Mouse (Mus musculus) heart, postnatal 0 days (tissue): Measurements from ENCODE around the gene Tbc1d10c. TPM values are rescaled to one million over a fixed set of nuclear protein-coding genes. Genes with fewer than 3 reads are reported as not detected.

Experiments
- ATAC-seq: fragments of 200-750 bp; cut with Nextera tagmentation; 2 replicates; pipeline ENCODE4 v1.8.0; 2017; ENCODE audit warnings: low read depth, moderate number of reproducible peaks, moderate library complexity; ENCODE audit not compliant: insufficient read depth
- DNase-seq: peaks from one replicate; pipeline ENCODE4 v3.0.0-alpha.2; 2016; ENCODE audit warnings: low spot score
- H3K27ac ChIP-seq: fragments of 300-500 bp; sonication (generic); 2 replicates; pipeline ENCODE4 v1.5.1; 2014; ENCODE audit warnings: low read depth, mild to moderate bottlenecking
- H3K27me3 ChIP-seq: fragments of 300-500 bp; sonication (generic); 2 replicates; pipeline ENCODE4 v1.6.1; 2014; ENCODE audit warnings: low read length, mixed read lengths; ENCODE audit not compliant: control insufficient read depth, insufficient read depth
- H3K36me3 ChIP-seq: fragments of 300-500 bp; sonication (generic); replicated peaks from 2 replicates; pipeline ENCODE4 v1.6.1; 2014; ENCODE audit warnings: low read length, mixed read lengths; ENCODE audit not compliant: control insufficient read depth, insufficient read depth
- H3K4me1 ChIP-seq: fragments of 300-500 bp; sonication (generic); 2 replicates; pipeline ENCODE4 v1.6.1; 2014; ENCODE audit warnings: antibody characterized with exemption; ENCODE audit not compliant: control insufficient read depth, insufficient read depth
- H3K4me2 ChIP-seq: fragments of 300-500 bp; sonication (generic); 2 replicates; pipeline ENCODE4 v1.6.1; 2014; ENCODE audit warnings: low read depth, mild to moderate bottlenecking, low read length, moderate library complexity
- H3K4me3 ChIP-seq: fragments of 300-500 bp; sonication (generic); 2 replicates; pipeline ENCODE4 v1.5.1; 2014; ENCODE audit warnings: low read depth, low read length
- H3K9ac ChIP-seq: fragments of 300-500 bp; sonication (generic); replicated peaks from 2 replicates; pipeline ENCODE4 v1.6.1; 2014; ENCODE audit warnings: low read depth, low read length, mixed read lengths
- H3K9me3 ChIP-seq: fragments of 300-500 bp; sonication (generic); replicated peaks from 2 replicates; pipeline ENCODE4 v1.6.1; 2016; ENCODE audit warnings: low read length; ENCODE audit not compliant: control insufficient read depth
- CTCF ChIP-seq: IDR thresholded peaks from 2 replicates; pipeline ENCODE4 v1.5.1; 2016; ENCODE audit warnings: antibody characterized with exemption, control low read depth, low read depth
- EP300 ChIP-seq: IDR thresholded peaks from 2 replicates; pipeline ENCODE4 v1.6.1; 2016; ENCODE audit warnings: antibody characterized with exemption, low read depth
- WGBS: fragments of 180-500 bp; shearing (Covaris S2); extraction: QIAGEN DNeasy Blood & Tissue Kit; methylation state at CpG from one replicate; pipeline ENCODE4 v1.1.7; 2014; 5-methylcytosine and 5-hydroxymethylcytosine counted together
- polyA plus RNA-seq: library from polyadenylated mRNA; unstranded; fragments of >200 nt; fragmentation: Nextera tagmentation; extraction: Ambion mirVana; gene quantifications from 2 replicates; pipeline ENCODE4 v1.2.1, GENCODE M21; 2015
- total RNA-seq: library from RNA; depleted of rRNA; stranded (reverse); fragments of >200 nt; gene quantifications from 2 replicates; pipeline ENCODE4 v1.2.3, GENCODE M21; 2014; ENCODE audit warnings: low replicate concordance

The Tbc1d10c gene
- total and polyA plus RNA-seq, 2 experiments from 2014 or later: 2.7 TPM; not detected in 1

DNA sequence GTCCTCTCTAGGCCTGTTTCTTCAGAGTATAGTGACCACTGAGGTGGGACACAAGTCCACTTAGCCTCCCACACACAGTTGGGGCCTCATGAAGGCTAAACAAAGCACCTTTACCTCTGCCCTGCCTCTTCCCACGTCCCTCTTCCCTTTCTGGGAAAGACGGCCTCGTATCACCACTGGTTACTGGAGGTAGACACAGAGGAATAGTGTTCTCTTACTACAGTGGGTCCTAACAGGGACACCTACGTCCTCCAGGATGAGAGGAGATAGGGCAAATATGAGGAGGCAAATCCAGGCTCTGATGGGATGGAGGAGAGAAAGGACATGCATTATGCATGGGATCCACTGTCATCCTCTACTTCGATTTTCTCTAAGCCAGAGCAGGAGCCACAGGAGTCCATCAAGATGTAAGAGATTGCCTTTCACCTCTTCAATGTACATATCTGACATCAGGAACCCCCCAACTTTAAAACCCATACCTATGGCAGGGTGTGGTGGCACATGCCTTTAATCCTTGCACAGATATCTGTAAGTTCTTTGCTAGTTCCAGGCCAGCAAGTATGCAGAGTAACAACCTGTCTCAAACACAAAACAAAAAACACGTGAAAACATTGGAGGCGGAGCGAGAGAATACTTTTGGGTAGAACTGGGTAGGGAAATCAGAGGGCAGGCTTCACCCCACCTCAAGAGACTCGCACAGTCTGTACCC is 43.1 kb downstream of the Tbc1d10c start:
- Histone ChIP-seq H3K36me3 (peaks cover 25% of the 10 kb centered on the region), H3K4me3 (peak overlapping the region; percentile 97), H3K27ac (peak overlapping the region; percentile 89), H3K9ac (peak overlapping the region; percentile 96; the same call in 1 of the 2 replicates), H3K4me2 (peak overlapping the region; percentile 88), H3K27me3 (no peaks in the 10 kb centered on the region), H3K4me1 (peaks cover 20% of the 10 kb centered on the region), H3K9me3 (no peaks in the 10 kb centered on the region)
- WGBS: 42% methylated on average over 9 of the region's 9 CpGs
- ATAC-seq: no peak
- no peak for DNase-seq
- TF ChIP-seq EP300 (no peak), CTCF (no peak)

DNA sequence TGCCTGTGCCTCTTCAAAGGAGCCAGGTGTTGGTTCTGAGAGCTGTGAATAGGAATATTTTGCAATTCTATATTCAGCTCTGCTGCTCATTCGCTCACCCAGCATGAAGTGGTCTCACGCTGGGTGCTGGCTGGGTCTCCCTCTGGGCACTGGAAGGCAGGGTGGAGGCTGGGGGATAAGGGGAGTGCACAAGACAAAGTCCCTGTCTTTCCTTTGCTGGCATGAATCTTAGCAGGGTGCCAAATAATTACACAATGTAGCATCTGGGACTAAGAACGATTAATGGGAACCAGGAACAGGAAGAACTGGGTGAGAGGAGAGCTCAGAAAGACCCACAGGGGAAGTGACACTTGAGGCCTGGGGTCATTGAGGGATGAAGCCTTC is 44.1 kb downstream of the Tbc1d10c start:
- peaks cover 15% of the 10 kb centered on the region for H3K36me3 ChIP-seq
- 53% methylated on average over 3 of the region's 3 CpGs for WGBS
- H3K27me3 ChIP-seq: no peaks in the 10 kb centered on the region
- no peaks in the 10 kb centered on the region for H3K9me3 ChIP-seq
- H3K4me1 ChIP-seq: peaks cover 15% of the 10 kb centered on the region
- TF ChIP-seq EP300 (no peak), CTCF (no peak)
- H3K9ac ChIP-seq: no peak overlapping the region
- no peak overlapping the region for H3K4me2 ChIP-seq
- DNase-seq (no peak), ATAC-seq (no peak)
- H3K27ac ChIP-seq: no peak overlapping the region
- H3K4me3 ChIP-seq: no peak overlapping the region

DNA sequence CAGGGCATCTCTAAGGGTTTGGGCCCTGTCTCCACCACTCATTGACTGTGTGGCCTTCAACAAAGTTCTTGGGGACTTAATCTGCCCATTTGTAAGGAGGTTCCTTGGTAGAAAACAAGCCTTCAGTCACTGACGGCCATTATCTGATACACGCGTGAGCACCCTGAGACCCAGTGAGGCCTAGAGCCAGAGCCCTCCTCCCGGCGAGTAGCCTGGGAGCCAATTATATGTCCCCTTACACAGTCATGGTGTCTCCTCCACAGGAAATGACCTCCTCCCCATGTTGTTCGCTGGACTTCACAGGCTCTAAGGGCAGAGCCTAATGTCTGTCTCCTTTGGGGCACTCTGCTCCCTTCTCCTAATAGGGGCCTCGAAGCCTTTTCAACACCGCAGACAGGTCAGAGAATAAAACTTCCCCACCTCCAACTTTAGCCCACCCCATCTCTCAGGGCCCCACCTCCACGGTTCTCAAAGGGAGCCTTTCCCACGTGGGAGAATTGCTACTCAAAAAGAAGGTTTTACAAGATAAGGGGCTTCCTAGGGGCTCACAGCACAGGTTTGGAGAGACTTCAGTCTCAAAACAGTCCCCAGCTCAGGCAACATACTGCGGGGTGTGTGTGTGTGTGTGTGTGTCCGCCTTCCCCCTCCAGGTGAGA is 44.6 kb downstream of the Tbc1d10c start:
- H3K9ac ChIP-seq: no peak overlapping the region
- peaks cover 12% of the 10 kb centered on the region for H3K36me3 ChIP-seq
- H3K27me3 ChIP-seq: no peaks in the 10 kb centered on the region
- H3K9me3 ChIP-seq: no peaks in the 10 kb centered on the region
- ATAC-seq: no peak
- peaks cover 15% of the 10 kb centered on the region for H3K4me1 ChIP-seq
- no peak for DNase-seq
- TF ChIP-seq EP300 (no peak), CTCF (no peak)
- 58% methylated on average over 12 of the region's 12 CpGs for WGBS
- no peak overlapping the region for H3K4me2 ChIP-seq
- no peak overlapping the region for H3K4me3 ChIP-seq
- no peak overlapping the region for H3K27ac ChIP-seq

DNA sequence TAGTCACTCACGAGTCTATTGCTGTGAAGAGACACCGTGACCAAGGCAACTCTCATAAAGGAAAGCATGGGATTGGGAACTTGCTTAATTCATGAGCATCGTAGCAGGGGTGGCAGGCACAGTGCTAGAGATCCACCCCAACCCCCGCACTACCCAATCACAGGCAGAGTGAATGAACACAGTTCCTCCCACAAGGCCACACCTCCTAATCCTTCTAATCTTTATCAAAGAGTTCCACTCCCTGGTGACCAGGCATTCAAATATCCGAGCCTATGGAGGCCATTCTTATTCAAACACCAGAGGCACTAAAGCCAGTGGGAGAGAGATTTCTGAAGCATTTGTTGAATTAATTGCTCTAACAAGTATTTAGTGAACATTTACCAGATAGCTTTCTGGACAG is 45.1 kb downstream of the Tbc1d10c start:
- no peak overlapping the region for H3K4me2 ChIP-seq
- no peak overlapping the region for H3K27ac ChIP-seq
- TF ChIP-seq CTCF: no peak
- TF ChIP-seq EP300: no peak
- H3K9me3 ChIP-seq: no peaks in the 10 kb centered on the region
- no peak for ATAC-seq
- no peaks in the 10 kb centered on the region for H3K27me3 ChIP-seq
- H3K36me3 ChIP-seq: peaks cover 6% of the 10 kb centered on the region
- peaks cover 15% of the 10 kb centered on the region for H3K4me1 ChIP-seq
- no peak for DNase-seq
- H3K9ac ChIP-seq: no peak overlapping the region
- 81% methylated on average over 5 of the region's 5 CpGs for WGBS
- no peak overlapping the region for H3K4me3 ChIP-seq

GRCm38 (mm10) chr19:4144550-4145498 is 46.3 kb downstream of the Tbc1d10c start:
- Histone ChIP-seq H3K9me3 (no peaks in the 10 kb centered on the region), H3K4me3 (no peak overlapping the region), H3K4me2 (no peak overlapping the region), H3K36me3 (no peaks in the 10 kb centered on the region), H3K27ac (peak overlapping the region; percentile 2; the same call in 1 of the 2 replicates), H3K27me3 (no peaks in the 10 kb centered on the region), H3K9ac (no peak overlapping the region), H3K4me1 (peaks cover 13% of the 10 kb centered on the region)
- WGBS: 67% methylated on average over 16 of the region's 16 CpGs
- ATAC-seq: no peak
- TF ChIP-seq EP300: no peak
- no peak for TF ChIP-seq CTCF
- no peak for DNase-seq
